Mouse (Mus musculus) kidney, adult 2 months (tissue): Measurements from ENCODE around the gene BC049730.

Experiments used
- CTCF ChIP-seq: fragments of 200-500 bp; conservative IDR thresholded peaks from 2 replicates; pipeline ENCODE4 v1.5.1; 2011; ENCODE audit warnings: low read depth, mild to moderate bottlenecking, control low read depth, low read length, moderate library complexity, mixed read lengths; ENCODE audit not compliant: insufficient read depth, insufficient read length
- POLR2A ChIP-seq: fragments of 200-500 bp; IDR thresholded peaks from one replicate; pipeline ENCODE4 v1.6.1; 2011; ENCODE audit warnings: low read depth, low read length, control low read depth

DNA sequence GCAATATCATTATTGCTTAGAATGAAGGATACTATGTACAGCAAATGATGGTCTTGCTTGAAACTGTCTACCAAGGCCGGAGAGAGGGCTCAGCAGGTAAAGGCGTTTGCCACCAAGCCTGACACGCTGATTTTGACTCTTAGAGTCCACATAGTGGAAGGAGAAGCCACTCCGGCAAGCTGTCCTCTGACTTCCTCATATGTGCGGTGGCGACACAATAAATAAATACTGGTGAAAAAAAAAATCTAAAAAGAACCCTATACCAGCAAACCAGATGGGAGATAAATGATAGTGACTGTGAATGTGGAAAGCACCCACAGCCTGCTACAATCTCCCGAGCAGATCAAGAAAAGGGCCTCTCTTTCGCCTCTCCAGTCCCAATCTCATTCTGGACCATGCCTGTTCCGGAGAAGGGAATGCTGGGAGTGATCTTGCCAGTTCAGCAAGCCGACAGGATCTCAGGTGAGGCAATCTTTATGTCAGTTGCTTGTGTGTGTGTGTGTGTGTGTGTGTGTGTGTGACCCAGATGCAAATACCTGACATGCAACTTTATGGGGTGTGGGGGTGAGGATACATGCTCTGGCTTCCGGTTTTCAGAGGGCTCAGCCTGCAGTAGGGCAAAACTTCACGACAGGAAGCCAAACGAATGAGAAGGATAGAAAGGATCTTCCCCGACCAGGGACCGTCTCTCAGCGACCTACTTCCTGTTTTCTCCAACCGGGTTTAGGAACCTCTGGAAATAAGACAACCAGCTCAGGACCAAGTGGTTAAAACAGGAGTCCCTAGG is 47.7 kb upstream of the BC049730 start:
- TF ChIP-seq CTCF: no peak
- TF ChIP-seq POLR2A: no peak
